Mouse (Mus musculus) midbrain, embryonic 12.5 days (tissue): ENCODE measurements around the gene Spo11. TPM values are rescaled to one million over a fixed set of nuclear protein-coding genes. Genes with fewer than 3 reads are reported as not detected.

Experiments used
- ATAC-seq: fragments of 200-750 bp; cut with Nextera tagmentation; 2 replicates; pipeline ENCODE4 v1.8.0; 2017; ENCODE audit warnings: low read depth, moderate TSS enrichment, moderate library complexity; ENCODE audit not compliant: low FRiP score
- H3K27ac ChIP-seq: fragments of 300-500 bp; sonication (generic); replicated peaks from 2 replicates; pipeline ENCODE4 v1.5.1; 2016; ENCODE audit warnings: mild to moderate bottlenecking
- H3K27me3 ChIP-seq: fragments of 300-500 bp; sonication (generic); 2 replicates; pipeline ENCODE4 v1.6.1; 2016; ENCODE audit warnings: mild to moderate bottlenecking
- H3K36me3 ChIP-seq: fragments of 300-500 bp; sonication (generic); 2 replicates; pipeline ENCODE4 v1.6.1; 2016
- H3K4me1 ChIP-seq: fragments of 300-500 bp; sonication (generic); 2 replicates; pipeline ENCODE4 v1.6.1; 2016
- H3K4me2 ChIP-seq: fragments of 300-500 bp; sonication (generic); replicated peaks from 2 replicates; pipeline ENCODE4 v1.6.1; 2016; ENCODE audit warnings: mild to moderate bottlenecking, moderate library complexity
- H3K4me3 ChIP-seq: fragments of 300-500 bp; sonication (generic); 2 replicates; pipeline ENCODE4 v1.5.1; 2016; ENCODE audit warnings: mild to moderate bottlenecking
- H3K9ac ChIP-seq: fragments of 300-500 bp; sonication (generic); replicated peaks from 2 replicates; pipeline ENCODE4 v1.6.1; 2016; ENCODE audit warnings: mild to moderate bottlenecking, moderate library complexity
- H3K9me3 ChIP-seq: fragments of 300-500 bp; sonication (generic); 2 replicates; pipeline ENCODE4 v1.6.1; 2016; ENCODE audit warnings: mild to moderate bottlenecking
- WGBS: fragments of 180-500 bp; shearing (Covaris S2); methylation state at CpG from one replicate; pipeline ENCODE4 v1.1.7; 2016; 5-methylcytosine and 5-hydroxymethylcytosine counted together
- polyA plus RNA-seq: library from polyadenylated mRNA; unstranded; fragments of >200 nt; fragmentation: Nextera tagmentation; extraction: Ambion mirVana; gene quantifications from 2 replicates; pipeline ENCODE4 v1.2.1, GENCODE M21; 2016

The Spo11 gene
- 0.59 and 0.82 TPM in 2 replicates for polyA plus RNA-seq

DNA sequence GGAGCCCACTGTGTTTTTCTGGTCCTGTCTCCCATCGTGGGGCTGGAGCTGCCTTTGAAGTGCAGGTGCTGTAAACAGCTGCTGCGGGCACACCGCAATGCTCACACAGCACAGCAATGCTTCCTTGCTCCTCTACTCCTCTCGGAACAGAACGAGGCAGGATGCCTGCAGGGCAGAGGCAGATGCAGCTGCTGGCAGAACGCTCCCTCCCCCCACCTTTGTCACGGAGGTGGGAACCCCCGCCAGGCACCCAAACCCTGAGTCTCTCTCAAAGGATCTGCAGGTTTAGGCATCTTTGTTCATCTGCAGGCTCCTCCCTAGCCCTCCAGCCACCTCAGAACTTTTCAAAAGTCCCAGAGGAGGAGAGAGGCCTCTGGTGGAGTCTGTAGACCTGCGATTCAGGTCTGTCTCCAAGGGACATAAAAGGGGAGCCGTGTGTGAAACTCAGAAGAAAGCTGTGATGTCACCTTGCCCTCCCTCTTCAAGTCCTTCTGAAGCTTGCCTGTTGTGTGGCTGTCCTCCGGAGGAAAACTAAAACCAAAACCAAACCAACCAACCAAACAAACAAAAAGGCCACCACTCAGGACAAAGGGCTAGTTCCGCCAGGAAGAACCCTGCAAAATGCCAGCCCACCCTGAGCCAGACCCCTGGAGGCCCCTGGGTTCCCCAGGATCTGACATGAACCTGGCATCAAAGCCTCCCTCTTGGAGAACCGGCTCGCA, at the start of gene Spo11:
Gene Spo11 (plus strand): TSS at position 292 of the 722 bp plus-strand sequence.
- Histone ChIP-seq H3K4me2 (peak within 1 kb of the TSS; percentile 34), H3K4me1 (peaks cover 20% of the 10 kb centered on the region), H3K27me3 (no peaks in the 10 kb centered on the region; the same call in 1 of the 2 replicates), H3K4me3 (0 out of 2 replicates have a peak within 1 kb of the TSS, but pooled peaks have one; percentile 2), H3K9me3 (peaks cover 6% of the 10 kb centered on the region; the same call in 1 of the 2 replicates), H3K9ac (peak within 1 kb of the TSS; percentile 37; the same call in 1 of the 2 replicates), H3K27ac (no peak within 1 kb of the TSS; the same call in 1 of the 2 replicates), H3K36me3 (no peaks in the 10 kb centered on the region)
- ATAC-seq, result no peak; the same call in 1 of the 2 replicates
- 13% methylated on average over 14 of the region's 14 CpGs for WGBS

DNA sequence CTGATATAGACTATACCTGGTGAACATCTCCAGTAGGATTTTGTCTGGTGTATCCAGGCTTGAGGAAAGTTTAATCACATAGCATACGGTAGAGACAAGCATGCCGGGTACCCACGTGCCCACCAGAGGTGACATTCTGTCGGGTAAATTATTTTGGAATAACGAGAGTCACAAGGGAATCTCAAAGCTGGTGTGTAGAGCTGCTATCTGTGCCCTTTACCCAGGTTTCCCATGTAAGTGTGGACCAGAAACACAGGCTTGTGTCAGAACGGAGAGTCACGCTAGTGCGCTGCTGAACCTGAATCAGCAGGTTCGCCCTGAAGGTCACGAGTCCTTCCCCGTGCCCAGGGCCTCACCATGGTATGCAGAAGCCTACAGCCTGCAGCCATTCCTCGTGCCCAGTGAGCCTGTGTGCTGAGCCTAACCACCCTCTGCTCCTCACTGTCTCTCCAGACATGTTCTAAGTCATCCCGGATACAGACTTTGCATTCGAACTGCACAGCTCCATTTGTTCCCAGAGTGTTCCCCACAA, 47.5 kb upstream of the Spo11 start:
- Histone ChIP-seq H3K9me3 (no peaks in the 10 kb centered on the region), H3K27ac (no peak overlapping the region), H3K9ac (no peak overlapping the region), H3K4me2 (no peak overlapping the region), H3K36me3 (no peaks in the 10 kb centered on the region), H3K4me3 (no peak overlapping the region), H3K4me1 (peaks cover 38% of the 10 kb centered on the region), H3K27me3 (peaks cover 51% of the 10 kb centered on the region)
- ATAC-seq, result no peak
- WGBS, result 84% methylated on average over 14 of the region's 14 CpGs

DNA sequence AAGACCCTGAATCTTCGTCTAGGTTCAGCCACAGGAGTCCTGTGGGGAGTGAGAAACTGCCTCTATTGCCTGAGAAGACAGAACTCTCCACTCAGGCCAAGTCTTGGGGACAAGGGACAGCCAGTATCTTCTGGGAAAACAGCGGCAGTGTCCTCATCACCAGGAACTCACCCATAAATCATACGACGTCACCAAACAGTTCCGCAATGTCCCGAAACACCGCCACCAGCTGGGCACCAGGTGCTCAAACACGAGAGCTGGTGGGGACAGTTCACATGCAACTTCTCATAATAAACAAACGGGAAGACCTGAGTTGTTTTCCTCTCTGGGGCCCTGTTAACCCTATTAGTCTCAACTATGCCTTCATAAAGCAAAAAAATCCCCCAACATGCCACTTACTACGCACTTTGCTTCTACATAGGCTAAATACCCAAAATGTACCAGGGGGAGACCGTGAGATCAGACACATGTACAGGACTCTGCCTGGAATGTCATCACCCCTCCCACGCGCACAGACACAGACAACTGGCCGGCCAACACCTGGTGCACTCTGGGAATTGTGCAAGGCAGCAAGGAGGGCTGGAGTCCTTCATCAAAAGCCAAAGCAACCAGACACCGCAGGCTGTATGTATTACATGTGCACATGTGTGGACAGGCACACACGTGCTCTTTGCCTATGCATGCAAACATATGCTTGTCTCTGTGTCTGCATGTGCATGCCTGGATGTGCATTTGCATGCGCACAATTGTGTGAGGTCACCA, 46.2 kb upstream of the Spo11 start:
- no peak for ATAC-seq
- WGBS, result 84% methylated on average over 17 of the region's 17 CpGs
- Histone ChIP-seq H3K36me3 (no peaks in the 10 kb centered on the region), H3K4me3 (no peak overlapping the region), H3K4me2 (no peak overlapping the region), H3K9ac (no peak overlapping the region), H3K4me1 (peaks cover 46% of the 10 kb centered on the region), H3K27ac (no peak overlapping the region), H3K27me3 (peaks cover 64% of the 10 kb centered on the region), H3K9me3 (no peaks in the 10 kb centered on the region)

DNA sequence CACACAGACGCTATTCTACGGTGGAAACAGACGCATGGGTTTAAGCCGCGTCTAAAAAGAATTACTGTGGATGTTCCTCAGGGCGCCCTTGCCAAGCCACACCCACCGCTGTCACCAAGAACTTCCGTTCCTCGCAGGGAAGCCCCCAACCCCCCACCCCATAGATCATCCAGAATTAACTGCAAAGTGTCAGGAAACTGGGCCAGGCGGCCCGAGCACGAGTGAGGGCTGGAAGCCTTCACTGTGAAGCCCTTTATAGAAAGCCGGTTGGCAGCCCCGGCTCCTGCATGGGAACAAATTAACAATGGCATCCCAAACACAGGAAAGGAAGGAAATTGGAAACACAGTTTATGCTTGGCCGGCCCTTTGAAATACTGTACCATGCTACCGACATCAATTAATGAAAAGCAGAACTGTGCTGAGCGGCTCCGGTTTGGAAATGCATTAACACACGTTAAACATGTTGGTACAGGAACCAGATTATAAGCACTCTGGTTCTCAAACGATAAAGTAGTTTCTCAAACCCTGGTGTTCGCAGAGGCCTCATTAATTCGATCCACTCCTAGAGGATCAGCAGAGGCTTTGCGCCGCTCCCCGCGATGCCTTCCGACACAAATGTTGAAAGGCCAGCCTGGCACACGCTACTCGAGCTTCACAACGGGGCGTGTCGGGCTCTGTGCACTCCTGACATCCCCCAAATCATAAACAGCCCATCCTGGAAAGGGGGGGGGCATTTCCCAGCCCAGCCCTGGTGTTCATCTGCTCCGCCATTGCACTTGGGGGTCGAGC, 43.7 kb upstream of the Spo11 start:
- WGBS, result 1% methylated on average over 34 of the region's 34 CpGs
- peak overlapping the region; percentile 30 for H3K4me3 ChIP-seq
- H3K27me3 ChIP-seq, result peaks cover 85% of the 10 kb centered on the region

DNA sequence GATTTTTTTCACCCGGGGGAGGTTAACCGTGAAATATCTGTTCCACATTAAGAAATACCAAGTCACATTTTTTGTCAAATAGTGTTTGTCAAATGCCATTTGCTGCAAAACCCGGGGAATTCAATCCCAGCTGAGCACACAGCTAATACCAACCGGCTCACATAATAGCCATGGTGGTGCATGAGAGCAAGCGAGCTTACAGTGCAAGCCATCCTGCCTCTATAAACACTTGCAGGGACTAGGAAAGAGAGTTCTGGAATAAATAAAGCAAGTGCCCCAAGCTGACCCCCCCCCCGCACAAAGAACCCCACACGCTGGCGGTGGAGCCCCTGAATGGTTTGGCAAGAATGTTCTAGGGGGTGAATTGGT, 43.1 kb upstream of the Spo11 start:
- H3K27me3 ChIP-seq, result peaks cover 88% of the 10 kb centered on the region
- H3K4me3 ChIP-seq, result peak overlapping the region; percentile 30
- no peaks in the 10 kb centered on the region for H3K36me3 ChIP-seq
- H3K9ac ChIP-seq, result peak overlapping the region; percentile 34; the same call in 1 of the 2 replicates
- peak overlapping the region; percentile 54 for H3K4me2 ChIP-seq
- peak overlapping the region; percentile 58 for H3K27ac ChIP-seq
- no peaks in the 10 kb centered on the region for H3K9me3 ChIP-seq
- WGBS, result 3% methylated on average over 8 of the region's 8 CpGs
- H3K4me1 ChIP-seq, result peaks cover 76% of the 10 kb centered on the region
- peak; percentile 45; the same call in 1 of the 2 replicates for ATAC-seq

More for the DNA sequence above, 43.7 kb upstream of the Spo11 start:
- H3K4me1 ChIP-seq, result peaks cover 70% of the 10 kb centered on the region
- peak overlapping the region; percentile 58 for H3K27ac ChIP-seq
- H3K36me3 ChIP-seq, result no peaks in the 10 kb centered on the region
- peak overlapping the region; percentile 34; the same call in 1 of the 2 replicates for H3K9ac ChIP-seq
- ATAC-seq, result peak; percentile 45
- no peaks in the 10 kb centered on the region for H3K9me3 ChIP-seq
- peak overlapping the region; percentile 54 for H3K4me2 ChIP-seq

DNA sequence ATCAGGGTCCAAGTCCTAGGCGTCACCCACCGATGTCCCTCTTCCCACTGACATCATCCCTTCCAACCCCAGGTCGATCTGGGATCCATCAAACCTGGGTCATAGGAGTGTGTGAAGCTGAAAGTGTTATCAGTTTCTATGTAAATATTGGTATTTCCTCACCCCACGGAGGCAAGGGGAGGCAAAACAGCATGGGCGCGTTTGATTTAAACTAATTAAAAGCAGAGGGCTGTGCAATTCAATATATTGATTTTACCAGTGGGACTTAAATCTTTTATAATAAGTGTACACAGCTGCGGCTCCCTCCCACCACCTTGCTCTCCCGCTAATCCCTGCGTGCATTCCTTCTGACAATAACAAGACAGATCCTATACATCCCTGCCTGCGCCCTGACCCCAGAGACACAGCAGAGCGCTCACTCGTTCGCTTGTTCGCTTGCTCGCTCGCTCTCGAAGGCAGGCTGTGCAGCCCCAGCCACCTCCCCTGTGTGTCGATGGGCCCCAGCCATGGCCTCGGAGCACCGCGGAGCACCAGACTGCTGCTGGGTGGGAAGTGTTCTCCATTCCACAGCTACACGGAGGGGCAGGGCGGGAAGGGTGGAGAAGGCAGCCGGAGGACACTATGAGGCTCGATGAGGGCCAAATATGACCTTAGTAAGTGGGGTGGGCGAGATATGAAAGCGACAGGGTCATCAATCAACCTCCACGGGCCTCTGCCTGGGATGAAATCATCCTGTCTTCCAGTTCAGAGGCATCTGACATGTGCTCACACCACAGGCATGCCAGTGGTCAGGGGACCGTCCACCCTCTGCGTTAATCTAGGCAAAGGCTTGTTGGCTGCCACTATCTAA, 42.4 kb upstream of the Spo11 start:
- no peaks in the 10 kb centered on the region for H3K9me3 ChIP-seq
- 2% methylated on average over 30 of the region's 30 CpGs for WGBS
- H3K27ac ChIP-seq, result peak overlapping the region; percentile 70
- H3K9ac ChIP-seq, result peak overlapping the region; percentile 37; the same call in 1 of the 2 replicates
- no peaks in the 10 kb centered on the region for H3K36me3 ChIP-seq
- peaks cover 80% of the 10 kb centered on the region for H3K4me1 ChIP-seq
- peak; percentile 42 for ATAC-seq
- H3K27me3 ChIP-seq, result peaks cover 90% of the 10 kb centered on the region
- peak overlapping the region; percentile 54 for H3K4me2 ChIP-seq
- H3K4me3 ChIP-seq, result peak overlapping the region; percentile 17

DNA sequence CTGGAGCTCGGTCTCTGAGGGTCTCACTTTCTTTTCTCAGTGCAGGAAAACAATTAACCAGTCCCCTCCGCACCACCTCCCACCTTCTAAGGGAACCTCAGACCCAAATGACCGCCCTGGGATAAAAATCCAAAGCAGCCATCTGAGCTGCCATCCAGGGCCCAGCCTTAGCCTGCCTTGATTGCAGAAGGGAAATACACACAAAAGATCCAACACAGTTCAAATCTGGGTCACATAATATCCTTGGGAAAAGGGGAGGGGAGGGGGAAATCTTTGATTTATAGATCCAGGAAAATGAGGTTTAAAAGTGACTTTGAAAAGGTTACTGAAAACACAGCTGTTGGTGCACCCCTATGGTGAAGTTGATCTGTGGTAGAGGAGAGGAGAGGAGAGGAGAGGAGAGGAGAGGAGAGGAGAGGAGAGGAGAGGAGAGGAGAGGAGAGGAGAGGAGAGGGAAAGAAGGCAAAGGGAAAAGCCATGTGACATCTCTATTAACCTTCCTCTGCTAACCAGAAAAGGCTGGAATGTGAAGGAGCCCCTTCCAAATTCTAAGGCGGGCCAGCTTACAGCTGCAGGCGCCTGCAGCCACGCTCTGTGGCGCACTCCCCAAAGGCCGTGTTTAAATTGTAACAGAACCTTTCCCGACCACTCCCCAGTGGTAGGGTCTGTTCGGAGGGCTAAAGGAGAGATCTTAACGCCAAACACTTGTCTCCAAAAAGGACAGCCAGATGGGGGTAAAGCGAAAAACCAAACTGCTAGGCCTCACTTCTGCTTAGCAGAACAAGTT, 41.5 kb upstream of the Spo11 start:
- H3K27ac ChIP-seq, result peak overlapping the region; percentile 70
- H3K4me1 ChIP-seq, result peaks cover 85% of the 10 kb centered on the region
- H3K27me3 ChIP-seq, result peaks cover 90% of the 10 kb centered on the region
- no peak for ATAC-seq
- H3K9ac ChIP-seq, result no peak overlapping the region
- no peak overlapping the region for H3K4me3 ChIP-seq
- H3K9me3 ChIP-seq, result no peaks in the 10 kb centered on the region
- H3K4me2 ChIP-seq, result peak overlapping the region; percentile 54
- WGBS, result 9% methylated on average over 12 of the region's 12 CpGs
- no peaks in the 10 kb centered on the region for H3K36me3 ChIP-seq

DNA sequence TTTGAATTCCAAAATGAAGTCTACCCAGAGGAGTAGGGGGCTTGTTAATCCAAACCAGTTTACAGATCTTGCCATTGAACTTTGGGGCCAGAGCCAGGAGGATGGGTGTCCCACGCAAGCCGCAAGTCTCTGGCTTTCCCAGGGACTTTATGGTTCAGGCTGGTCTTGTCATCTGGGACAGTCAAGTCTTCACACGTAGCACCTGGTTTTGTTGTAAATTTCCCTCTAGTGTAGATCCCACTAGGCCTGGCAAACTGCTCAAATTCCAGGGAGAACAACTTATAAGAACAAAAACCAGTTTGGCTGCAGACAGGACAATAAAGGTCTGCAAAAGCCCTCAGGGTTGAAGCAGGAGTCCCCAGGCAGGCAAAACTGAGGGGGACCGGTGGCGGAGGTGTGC, 40.7 kb upstream of the Spo11 start:
- no peak for ATAC-seq
- Histone ChIP-seq H3K36me3 (no peaks in the 10 kb centered on the region), H3K9ac (no peak overlapping the region), H3K4me1 (peaks cover 83% of the 10 kb centered on the region), H3K27ac (peak overlapping the region; percentile 35; the same call in 1 of the 2 replicates), H3K4me2 (peak overlapping the region; percentile 71), H3K27me3 (peaks cover 90% of the 10 kb centered on the region), H3K4me3 (no peak overlapping the region), H3K9me3 (no peaks in the 10 kb centered on the region)
- WGBS, result 19% methylated on average over 5 of the region's 5 CpGs

DNA sequence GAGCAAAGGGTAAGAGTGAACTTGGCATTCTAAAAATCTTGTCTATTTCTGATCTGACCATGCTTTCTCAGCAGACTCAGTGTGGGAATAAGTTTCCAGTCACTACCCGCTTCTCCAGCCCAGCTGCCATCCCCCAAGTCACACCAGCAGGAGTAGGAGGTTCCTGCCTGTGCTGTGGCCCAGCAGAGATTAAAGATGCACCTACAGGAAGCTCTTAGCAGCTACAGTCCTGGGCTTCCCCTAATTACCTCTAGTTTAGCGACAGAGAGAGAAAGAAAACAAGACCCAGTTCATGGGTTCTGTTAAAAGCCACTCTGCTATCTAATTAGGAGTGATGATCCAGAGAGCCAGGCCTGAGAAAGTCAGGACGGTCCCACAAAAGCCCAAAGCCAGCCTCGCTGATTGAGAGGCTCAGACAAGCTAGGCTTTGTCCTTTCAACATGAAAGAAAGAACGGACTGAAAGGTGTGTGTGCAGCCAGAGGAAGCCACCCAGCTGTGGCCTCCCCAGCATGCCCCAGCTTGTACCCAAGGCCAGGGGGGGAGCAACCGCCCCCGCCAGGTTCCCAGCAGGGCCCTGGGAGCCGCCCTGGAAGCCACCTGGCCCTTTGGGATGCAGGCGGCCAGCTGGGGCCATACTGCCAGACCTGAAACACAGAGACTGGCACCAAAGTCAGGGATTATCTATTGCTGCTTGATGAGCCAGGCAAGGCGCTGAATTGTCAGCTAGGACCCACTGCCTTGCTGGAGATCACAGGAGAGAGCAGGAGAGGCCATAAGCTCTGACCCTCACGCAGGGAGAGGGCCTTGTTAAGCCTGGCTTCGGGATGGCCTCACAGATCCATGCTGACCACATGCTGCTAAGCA, 39.9 kb upstream of the Spo11 start:
- Histone ChIP-seq H3K27me3 (peaks cover 93% of the 10 kb centered on the region), H3K4me2 (peak overlapping the region; percentile 71), H3K4me1 (peaks cover 79% of the 10 kb centered on the region), H3K36me3 (no peaks in the 10 kb centered on the region), H3K4me3 (peak overlapping the region; percentile 13; the same call in 1 of the 2 replicates), H3K27ac (peak overlapping the region; percentile 60), H3K9ac (0 out of 2 replicates have a peak overlapping the region, but pooled peaks have one; percentile 32), H3K9me3 (no peaks in the 10 kb centered on the region)
- no peak for ATAC-seq
- 6% methylated on average over 12 of the region's 12 CpGs for WGBS
